Mouse (Mus musculus): ENCODE data around the gene Hspb1. TPM values are rescaled to one million over a fixed set of nuclear protein-coding genes. Genes with fewer than 3 reads are reported as not detected.

Gene Hspb1
- total RNA-seq, 2 experiments from 2014 or later = not detected

- ATAC-seq (replicated peaks; ENCODE audit: low FRiP score, poor library complexity, severe bottlenecking) = no peak
Measured at GRCm38 (mm10) chr5:135908185-135908584, 20.5 kb downstream of the Hspb1 start.

GRCm38 (mm10) chr5:135908989-135909388 is 21.3 kb downstream of the Hspb1 start:
- ATAC-seq (replicated peaks; ENCODE audit: low FRiP score, poor library complexity, severe bottlenecking) = no peak

GRCm38 (mm10) chr5:135909646-135910045 is 21.9 kb downstream of the Hspb1 start:
- ATAC-seq (replicated peaks; ENCODE audit: low FRiP score, poor library complexity, severe bottlenecking) = no peak

- no peak for ATAC-seq (replicated peaks; ENCODE audit: low FRiP score, poor library complexity, severe bottlenecking)
Measured at GRCm38 (mm10) chr5:135910813-135911212, 23.1 kb downstream of the Hspb1 start.

GRCm38 (mm10) chr5:135911633-135912220 is 24.0 kb downstream of the Hspb1 start:
- ATAC-seq (replicated peaks; ENCODE audit: low FRiP score, poor library complexity, severe bottlenecking) = no peak

- no peak for ATAC-seq (replicated peaks; ENCODE audit: low FRiP score, poor library complexity, severe bottlenecking)
Measured at GRCm38 (mm10) chr5:135913201-135913600, 25.5 kb downstream of the Hspb1 start.

- no peak for ATAC-seq (replicated peaks; ENCODE audit: low FRiP score, poor library complexity, severe bottlenecking)
Measured at GRCm38 (mm10) chr5:135914156-135914555, 26.4 kb downstream of the Hspb1 start.

- ATAC-seq (replicated peaks; ENCODE audit: low FRiP score, poor library complexity, severe bottlenecking) = no peak
Measured at GRCm38 (mm10) chr5:135916051-135916565, 28.4 kb downstream of the Hspb1 start.

- no peak for ATAC-seq (replicated peaks; ENCODE audit: low FRiP score, poor library complexity, severe bottlenecking)
Measured at GRCm38 (mm10) chr5:135916601-135917000, 28.9 kb downstream of the Hspb1 start.

- ATAC-seq (replicated peaks; ENCODE audit: low FRiP score, poor library complexity, severe bottlenecking) = no peak
Measured at GRCm38 (mm10) chr5:135917327-135918058, 29.8 kb downstream of the Hspb1 start.

- ATAC-seq (replicated peaks; ENCODE audit: low FRiP score, poor library complexity, severe bottlenecking) = no peak
Measured at GRCm38 (mm10) chr5:135918059-135918437, 30.3 kb downstream of the Hspb1 start.

- no peak for ATAC-seq (replicated peaks; ENCODE audit: low FRiP score, poor library complexity, severe bottlenecking)
Measured at GRCm38 (mm10) chr5:135918593-135918992, 30.9 kb downstream of the Hspb1 start.

GRCm38 (mm10) chr5:135919902-135920301 is 32.2 kb downstream of the Hspb1 start:
- no peak for ATAC-seq (replicated peaks; ENCODE audit: low FRiP score, poor library complexity, severe bottlenecking)

- no peak for ATAC-seq (replicated peaks; ENCODE audit: low FRiP score, poor library complexity, severe bottlenecking)
Measured at GRCm38 (mm10) chr5:135923901-135924300, 36.2 kb downstream of the Hspb1 start.

GRCm38 (mm10) chr5:135929685-135930424 is 42.1 kb downstream of the Hspb1 start:
- no peak for ATAC-seq (replicated peaks; ENCODE audit: low FRiP score, poor library complexity, severe bottlenecking)

- ATAC-seq (replicated peaks; ENCODE audit: low FRiP score, poor library complexity, severe bottlenecking) = no peak
Measured at GRCm38 (mm10) chr5:135931526-135931925, 43.8 kb downstream of the Hspb1 start.

GRCm38 (mm10) chr5:135932359-135932758 is 44.6 kb downstream of the Hspb1 start:
- no peak for ATAC-seq (replicated peaks; ENCODE audit: low FRiP score, poor library complexity, severe bottlenecking)

GRCm38 (mm10) chr5:135933222-135933899 is 45.6 kb downstream of the Hspb1 start:
- no peak for ATAC-seq (replicated peaks; ENCODE audit: low FRiP score, poor library complexity, severe bottlenecking)

- peak; percentile 72 for ATAC-seq (replicated peaks; ENCODE audit: low FRiP score, poor library complexity, severe bottlenecking)
Measured at GRCm38 (mm10) chr5:135933900-135934441, 46.3 kb downstream of the Hspb1 start.

All from erythroid progenitor cell, adult 5-6 weeks (primary cell).